Mouse (Mus musculus) intestine, postnatal 0 days (tissue): Measurements from ENCODE around the gene Scyl3. TPM values are rescaled to one million over a fixed set of nuclear protein-coding genes. Genes with fewer than 3 reads are reported as not detected.

Experiments
- ATAC-seq: fragments of 200-750 bp; cut with Nextera tagmentation; 2 replicates; pipeline ENCODE4 v1.8.0; 2017; ENCODE audit warnings: mild to moderate bottlenecking, moderate TSS enrichment, moderate library complexity
- H3K27ac ChIP-seq: fragments of 300-500 bp; sonication (generic); 2 replicates; pipeline ENCODE4 v1.5.1; 2014; ENCODE audit warnings: mild to moderate bottlenecking, low read depth, low read length, moderate library complexity
- H3K27me3 ChIP-seq: fragments of 300-500 bp; sonication (generic); replicated peaks from 2 replicates; pipeline ENCODE4 v1.6.1; 2014; ENCODE audit warnings: low read length, mixed read lengths; ENCODE audit not compliant: control insufficient read depth, insufficient read depth
- H3K36me3 ChIP-seq: fragments of 300-500 bp; sonication (generic); 2 replicates; pipeline ENCODE4 v1.6.1; 2014; ENCODE audit warnings: mild to moderate bottlenecking, moderate library complexity; ENCODE audit not compliant: control insufficient read depth, insufficient read depth
- H3K4me1 ChIP-seq: fragments of 300-500 bp; sonication (generic); replicated peaks from 2 replicates; pipeline ENCODE4 v1.6.1; 2014; ENCODE audit warnings: antibody characterized with exemption, low read length, mixed read lengths; ENCODE audit not compliant: control insufficient read depth, insufficient read depth
- H3K4me2 ChIP-seq: fragments of 300-500 bp; sonication (generic); replicated peaks from 2 replicates; pipeline ENCODE4 v1.6.1; 2014; ENCODE audit warnings: low read depth, mild to moderate bottlenecking, moderate library complexity
- H3K4me3 ChIP-seq: fragments of 300-500 bp; sonication (generic); 2 replicates; pipeline ENCODE4 v1.5.1; 2014; ENCODE audit warnings: low read depth, low read length
- H3K9ac ChIP-seq: fragments of 300-500 bp; sonication (generic); 2 replicates; pipeline ENCODE4 v1.6.1; 2014; ENCODE audit warnings: mild to moderate bottlenecking, low read depth, low read length
- H3K9me3 ChIP-seq: fragments of 300-500 bp; sonication (generic); 2 replicates; pipeline ENCODE4 v1.6.1; 2016; ENCODE audit warnings: mixed run types; ENCODE audit not compliant: control insufficient read depth
- CTCF ChIP-seq: sonication (generic); IDR thresholded peaks from 2 replicates; pipeline ENCODE4 v1.5.1; 2016; ENCODE audit warnings: low read depth, mild to moderate bottlenecking, control low read depth, antibody characterized with exemption, moderate library complexity
- WGBS: fragments of 180-500 bp; shearing (Covaris S2); extraction: QIAGEN DNeasy Blood & Tissue Kit; methylation state at CpG from one replicate; pipeline ENCODE4 v1.1.7; 2014; 5-methylcytosine and 5-hydroxymethylcytosine counted together
- polyA plus RNA-seq: library from polyadenylated mRNA; unstranded; fragments of >200 nt; fragmentation: Nextera tagmentation; extraction: Ambion mirVana; gene quantifications from 2 replicates; pipeline ENCODE4 v1.2.1, GENCODE M21; 2015

The Scyl3 gene
- polyA plus RNA-seq, 1 experiment from 2014 or later: 14.9 TPM

- no peaks in the 10 kb centered on the region for H3K27me3 ChIP-seq
- no peaks in the 10 kb centered on the region for H3K4me1 ChIP-seq
- no peak overlapping the region for H3K4me2 ChIP-seq
- TF ChIP-seq CTCF: no peak
- H3K27ac ChIP-seq: no peak overlapping the region
- no peaks in the 10 kb centered on the region for H3K9me3 ChIP-seq
- ATAC-seq: no peak
- H3K36me3 ChIP-seq: no peaks in the 10 kb centered on the region
- no peak overlapping the region for H3K4me3 ChIP-seq
- H3K9ac ChIP-seq: no peak overlapping the region
- WGBS: 68% methylated on average over 5 of the region's 5 CpGs
Measured at GRCm38 (mm10) chr1:163917349-163918160, 11.3 kb upstream of the Scyl3 start.

- H3K4me3 ChIP-seq: no peak overlapping the region
- TF ChIP-seq CTCF: no peak
- H3K36me3 ChIP-seq: no peaks in the 10 kb centered on the region
- no peaks in the 10 kb centered on the region for H3K4me1 ChIP-seq
- H3K27me3 ChIP-seq: no peaks in the 10 kb centered on the region
- H3K27ac ChIP-seq: no peak overlapping the region
- no peaks in the 10 kb centered on the region for H3K9me3 ChIP-seq
- H3K4me2 ChIP-seq: no peak overlapping the region
- 79% methylated on average over 8 of the region's 8 CpGs for WGBS
- ATAC-seq: no peak
- no peak overlapping the region for H3K9ac ChIP-seq
Measured at GRCm38 (mm10) chr1:163924093-163924492, 4.8 kb upstream of the Scyl3 start.

GRCm38 (mm10) chr1:163929636-163930457 is 947 bp downstream of the Scyl3 start:
- no peaks in the 10 kb centered on the region for H3K9me3 ChIP-seq
- H3K4me1 ChIP-seq: no peaks in the 10 kb centered on the region
- H3K36me3 ChIP-seq: peaks cover 12% of the 10 kb centered on the region
- under 1% methylated on average over 77 of the region's 77 CpGs for WGBS
- 0 out of 2 replicates have a peak, but pooled peaks have one; percentile 6 for TF ChIP-seq CTCF
- peak overlapping the region; percentile 89 for H3K27ac ChIP-seq
- H3K9ac ChIP-seq: peak overlapping the region; percentile 99
- peak; percentile 92 for ATAC-seq
- H3K27me3 ChIP-seq: no peaks in the 10 kb centered on the region
- H3K4me2 ChIP-seq: peak overlapping the region; percentile 82
- peak overlapping the region; percentile 91 for H3K4me3 ChIP-seq

GRCm38 (mm10) chr1:163930458-163930794 is 1.5 kb downstream of the Scyl3 start:
- Histone ChIP-seq H3K4me1 (no peaks in the 10 kb centered on the region), H3K4me3 (peak overlapping the region; percentile 91), H3K27me3 (no peaks in the 10 kb centered on the region), H3K36me3 (peaks cover 17% of the 10 kb centered on the region), H3K4me2 (peak overlapping the region; percentile 82), H3K27ac (peak overlapping the region; percentile 89), H3K9me3 (no peaks in the 10 kb centered on the region), H3K9ac (peak overlapping the region; percentile 99)
- ATAC-seq: peak; percentile 49
- 2% methylated on average over 12 of the region's 12 CpGs for WGBS
- TF ChIP-seq CTCF: no peak

- 0 out of 2 replicates have a peak, but pooled peaks have one; percentile 2 for TF ChIP-seq CTCF
- H3K4me1 ChIP-seq: no peaks in the 10 kb centered on the region
- H3K9me3 ChIP-seq: no peaks in the 10 kb centered on the region
- WGBS: 80% methylated on average over 8 of the region's 8 CpGs
- no peak overlapping the region for H3K27ac ChIP-seq
- peak overlapping the region; percentile 82; the same call in 1 of the 2 replicates for H3K4me2 ChIP-seq
- no peaks in the 10 kb centered on the region for H3K27me3 ChIP-seq
- H3K4me3 ChIP-seq: no peak overlapping the region
- peaks cover 31% of the 10 kb centered on the region for H3K36me3 ChIP-seq
- no peak for ATAC-seq
- H3K9ac ChIP-seq: no peak overlapping the region
Measured at GRCm38 (mm10) chr1:163931801-163932200, 2.9 kb downstream of the Scyl3 start.

- Histone ChIP-seq H3K4me1 (no peaks in the 10 kb centered on the region), H3K4me3 (no peak overlapping the region), H3K9me3 (no peaks in the 10 kb centered on the region), H3K36me3 (peaks cover 50% of the 10 kb centered on the region), H3K27ac (no peak overlapping the region), H3K9ac (no peak overlapping the region), H3K4me2 (no peak overlapping the region), H3K27me3 (no peaks in the 10 kb centered on the region)
- 83% methylated on average over 2 of the region's 2 CpGs for WGBS
- TF ChIP-seq CTCF: no peak
- no peak for ATAC-seq
Measured at GRCm38 (mm10) chr1:163934591-163934990, 5.7 kb downstream of the Scyl3 start.
